Mouse (Mus musculus) heart, postnatal 0 days (tissue): ENCODE results near the gene Tiam2. TPM values are rescaled to one million over a fixed set of nuclear protein-coding genes. Genes with fewer than 3 reads are reported as not detected.

Source experiments
- ATAC-seq: fragments of 200-750 bp; cut with Nextera tagmentation; 2 replicates; pipeline ENCODE4 v1.8.0; 2017; ENCODE audit warnings: low read depth, moderate number of reproducible peaks, moderate library complexity; ENCODE audit not compliant: insufficient read depth
- DNase-seq: peaks from one replicate; pipeline ENCODE4 v3.0.0-alpha.2; 2016; ENCODE audit warnings: low spot score
- H3K27ac ChIP-seq: fragments of 300-500 bp; sonication (generic); 2 replicates; pipeline ENCODE4 v1.5.1; 2014; ENCODE audit warnings: low read depth, mild to moderate bottlenecking
- H3K27me3 ChIP-seq: fragments of 300-500 bp; sonication (generic); 2 replicates; pipeline ENCODE4 v1.6.1; 2014; ENCODE audit warnings: low read length, mixed read lengths; ENCODE audit not compliant: control insufficient read depth, insufficient read depth
- H3K36me3 ChIP-seq: fragments of 300-500 bp; sonication (generic); replicated peaks from 2 replicates; pipeline ENCODE4 v1.6.1; 2014; ENCODE audit warnings: low read length, mixed read lengths; ENCODE audit not compliant: control insufficient read depth, insufficient read depth
- H3K4me1 ChIP-seq: fragments of 300-500 bp; sonication (generic); 2 replicates; pipeline ENCODE4 v1.6.1; 2014; ENCODE audit warnings: antibody characterized with exemption; ENCODE audit not compliant: control insufficient read depth, insufficient read depth
- H3K4me2 ChIP-seq: fragments of 300-500 bp; sonication (generic); 2 replicates; pipeline ENCODE4 v1.6.1; 2014; ENCODE audit warnings: low read depth, mild to moderate bottlenecking, low read length, moderate library complexity
- H3K4me3 ChIP-seq: fragments of 300-500 bp; sonication (generic); 2 replicates; pipeline ENCODE4 v1.5.1; 2014; ENCODE audit warnings: low read depth, low read length
- H3K9ac ChIP-seq: fragments of 300-500 bp; sonication (generic); replicated peaks from 2 replicates; pipeline ENCODE4 v1.6.1; 2014; ENCODE audit warnings: low read depth, low read length, mixed read lengths
- H3K9me3 ChIP-seq: fragments of 300-500 bp; sonication (generic); replicated peaks from 2 replicates; pipeline ENCODE4 v1.6.1; 2016; ENCODE audit warnings: low read length; ENCODE audit not compliant: control insufficient read depth
- CTCF ChIP-seq: IDR thresholded peaks from 2 replicates; pipeline ENCODE4 v1.5.1; 2016; ENCODE audit warnings: antibody characterized with exemption, control low read depth, low read depth
- EP300 ChIP-seq: IDR thresholded peaks from 2 replicates; pipeline ENCODE4 v1.6.1; 2016; ENCODE audit warnings: antibody characterized with exemption, low read depth
- WGBS: fragments of 180-500 bp; shearing (Covaris S2); extraction: QIAGEN DNeasy Blood & Tissue Kit; methylation state at CpG from one replicate; pipeline ENCODE4 v1.1.7; 2014; 5-methylcytosine and 5-hydroxymethylcytosine counted together
- polyA plus RNA-seq: library from polyadenylated mRNA; unstranded; fragments of >200 nt; fragmentation: Nextera tagmentation; extraction: Ambion mirVana; gene quantifications from 2 replicates; pipeline ENCODE4 v1.2.1, GENCODE M21; 2015
- total RNA-seq: library from RNA; depleted of rRNA; stranded (reverse); fragments of >200 nt; gene quantifications from 2 replicates; pipeline ENCODE4 v1.2.3, GENCODE M21; 2014; ENCODE audit warnings: low replicate concordance

Gene Tiam2
- total and polyA plus RNA-seq, 2 experiments from 2014 or later, result 1.7 to 3.6 TPM

DNA sequence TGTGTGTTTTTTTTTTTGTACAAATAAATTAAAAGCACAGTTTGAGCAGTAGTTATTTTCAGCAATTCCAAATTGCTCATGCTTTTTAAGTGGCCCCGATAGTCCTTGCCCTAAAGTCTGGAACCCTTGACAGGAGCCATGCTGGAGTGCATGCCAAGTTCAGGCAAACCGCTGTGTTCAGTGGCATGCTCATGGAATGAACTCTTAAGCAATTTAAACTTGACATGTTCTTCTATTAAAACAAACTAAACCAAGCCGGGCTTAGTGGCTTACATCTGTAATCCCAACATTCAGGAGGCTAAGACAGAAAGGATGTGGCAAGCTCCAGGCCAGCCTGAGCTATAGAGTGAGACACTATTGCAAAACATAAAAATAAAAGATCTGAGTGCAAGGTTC lies 11.8 kb upstream of the Tiam2 start:
- no peak for ATAC-seq
- TF ChIP-seq EP300, result no peak
- no peak for TF ChIP-seq CTCF
- peak overlapping the region; percentile 53 for H3K4me3 ChIP-seq
- H3K27ac ChIP-seq, result peak overlapping the region; percentile 43; the same call in 1 of the 2 replicates
- H3K4me1 ChIP-seq, result peaks cover 4% of the 10 kb centered on the region; the same call in 1 of the 2 replicates
- no peaks in the 10 kb centered on the region for H3K27me3 ChIP-seq
- no peaks in the 10 kb centered on the region for H3K9me3 ChIP-seq
- DNase-seq, result no peak
- no peaks in the 10 kb centered on the region for H3K36me3 ChIP-seq
- WGBS, result 36% methylated on average over 3 of the region's 3 CpGs
- H3K4me2 ChIP-seq, result peak overlapping the region; percentile 67
- H3K9ac ChIP-seq, result peak overlapping the region; percentile 59

DNA sequence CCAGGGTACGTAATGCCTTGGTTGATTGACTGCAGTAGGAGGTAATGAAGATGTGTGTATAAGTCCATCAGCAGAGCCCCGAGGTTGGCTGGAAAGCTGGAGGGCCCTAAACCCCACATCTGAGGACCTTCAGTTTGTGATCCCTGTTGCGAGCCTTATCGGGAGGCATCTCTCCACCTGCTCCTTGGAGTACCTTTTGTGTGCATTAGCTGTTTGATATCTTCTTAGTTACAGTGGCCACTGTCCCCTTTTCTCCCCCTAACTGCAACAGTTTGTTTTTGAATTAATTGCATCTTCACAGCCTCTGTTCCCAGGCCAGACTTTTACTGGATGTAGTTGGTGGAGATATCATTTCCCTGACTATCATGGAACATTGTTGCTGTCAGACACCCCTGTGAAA lies 10.8 kb upstream of the Tiam2 start:
- ATAC-seq, result no peak
- H3K36me3 ChIP-seq, result no peaks in the 10 kb centered on the region
- peaks cover 4% of the 10 kb centered on the region; the same call in 1 of the 2 replicates for H3K4me1 ChIP-seq

DNA sequence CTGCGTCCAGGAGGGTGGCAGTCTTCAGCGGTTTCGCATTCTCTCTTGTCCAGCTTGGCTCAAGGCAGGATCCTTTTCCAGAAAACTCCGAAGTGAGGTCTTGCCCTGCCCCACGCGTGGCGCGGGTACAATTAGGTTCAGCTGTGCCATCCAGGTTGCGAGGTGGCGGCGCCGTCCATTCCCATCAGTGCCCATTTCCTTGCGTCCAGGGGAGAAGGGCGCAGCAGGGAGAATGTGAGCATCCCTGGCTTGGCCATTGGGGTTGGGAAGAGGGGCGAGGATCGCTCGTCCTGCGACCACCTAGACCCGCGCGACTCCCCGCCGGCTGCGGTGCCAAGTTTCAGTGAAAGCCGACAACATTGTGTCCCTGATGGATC lies 518 bp downstream of the Tiam2 start:
- DNase-seq (no peak), ATAC-seq (peak; percentile 10; the same call in 1 of the 2 replicates)
- Histone ChIP-seq H3K27ac (peak overlapping the region; percentile 39; the same call in 1 of the 2 replicates), H3K27me3 (no peaks in the 10 kb centered on the region), H3K4me3 (peak overlapping the region; percentile 73), H3K36me3 (no peaks in the 10 kb centered on the region), H3K4me1 (0 out of 2 replicates have a peak, but pooled peaks cover 4% of the 10 kb centered on the region), H3K4me2 (peak overlapping the region; percentile 86), H3K9me3 (no peaks in the 10 kb centered on the region), H3K9ac (peak overlapping the region; percentile 63)
- TF ChIP-seq CTCF (no peak), EP300 (no peak)
- 1% methylated on average over 25 of the region's 25 CpGs for WGBS

More for the DNA sequence above, 10.8 kb upstream of the Tiam2 start:
- no peak for DNase-seq
- H3K9ac ChIP-seq, result no peak overlapping the region
- WGBS, result 88% methylated on average over 4 of the region's 4 CpGs
- no peaks in the 10 kb centered on the region for H3K9me3 ChIP-seq
- H3K4me2 ChIP-seq, result no peak overlapping the region
- H3K27me3 ChIP-seq, result no peaks in the 10 kb centered on the region
- no peak overlapping the region for H3K4me3 ChIP-seq
- TF ChIP-seq EP300 (no peak), CTCF (no peak)
- no peak overlapping the region for H3K27ac ChIP-seq

- Histone ChIP-seq H3K9ac (peak overlapping the region; percentile 63), H3K9me3 (no peaks in the 10 kb centered on the region), H3K27me3 (no peaks in the 10 kb centered on the region), H3K27ac (no peak overlapping the region), H3K4me2 (peak overlapping the region; percentile 86), H3K36me3 (no peaks in the 10 kb centered on the region), H3K4me1 (0 out of 2 replicates have a peak, but pooled peaks cover 4% of the 10 kb centered on the region), H3K4me3 (peak overlapping the region; percentile 73)
- ATAC-seq (no peak), DNase-seq (no peak)
- WGBS, result 6% methylated on average over 14 of the region's 14 CpGs
- TF ChIP-seq EP300 (no peak), CTCF (no peak)
These were observed 962 bp downstream of the Tiam2 start for GRCm38 (mm10) chr17:3327335-3327734.

- H3K4me1 ChIP-seq, result 0 out of 2 replicates have a peak, but pooled peaks cover 4% of the 10 kb centered on the region
- ATAC-seq, result no peak
- no peaks in the 10 kb centered on the region for H3K27me3 ChIP-seq
- DNase-seq, result no peak
- 77% methylated on average over 4 of the region's 4 CpGs for WGBS
- TF ChIP-seq CTCF, result no peak
- TF ChIP-seq EP300, result no peak
- no peak overlapping the region for H3K4me3 ChIP-seq
- H3K4me2 ChIP-seq, result no peak overlapping the region
- no peak overlapping the region for H3K9ac ChIP-seq
- no peak overlapping the region for H3K27ac ChIP-seq
- H3K9me3 ChIP-seq, result no peaks in the 10 kb centered on the region
- H3K36me3 ChIP-seq, result no peaks in the 10 kb centered on the region
These were observed 2.4 kb downstream of the Tiam2 start for GRCm38 (mm10) chr17:3328820-3329219.

DNA sequence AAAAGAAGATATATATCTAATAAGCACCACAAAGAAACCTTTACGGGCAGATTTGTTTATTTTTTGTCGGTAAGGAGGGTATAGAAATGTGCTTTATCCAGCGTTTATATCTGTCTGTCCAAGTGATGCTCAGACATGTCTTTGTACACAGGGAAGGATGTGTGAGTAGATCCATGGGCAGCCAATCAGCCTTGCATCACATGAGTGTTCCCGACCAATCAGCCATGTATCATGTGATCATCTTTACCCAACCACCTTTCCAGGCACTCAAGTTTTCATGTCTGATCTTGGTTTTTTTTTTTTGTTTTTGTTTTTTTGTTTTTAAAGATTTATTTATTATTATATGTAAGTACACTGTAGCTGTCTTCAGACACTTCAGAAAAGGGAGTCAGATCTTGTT lies 3.1 kb downstream of the Tiam2 start:
- Histone ChIP-seq H3K9ac (no peak overlapping the region), H3K36me3 (no peaks in the 10 kb centered on the region), H3K9me3 (no peaks in the 10 kb centered on the region), H3K4me1 (0 out of 2 replicates have a peak, but pooled peaks cover 4% of the 10 kb centered on the region), H3K4me3 (no peak overlapping the region), H3K4me2 (no peak overlapping the region), H3K27ac (no peak overlapping the region), H3K27me3 (no peaks in the 10 kb centered on the region)
- WGBS, result 86% methylated on average over 4 of the region's 4 CpGs
- no peak for ATAC-seq
- no peak for TF ChIP-seq EP300
- no peak for TF ChIP-seq CTCF
- no peak for DNase-seq
